Mouse (Mus musculus): ENCODE data around the gene Rnf115. TPM values are rescaled to one million over a fixed set of nuclear protein-coding genes. Genes with fewer than 3 reads are reported as not detected.
"Not testable (repeated sequence)": the region's sequence is repeated elsewhere in the genome, so short reads cannot be mapped to it uniquely, and the experiment has no call there.

Gene Rnf115
- polyA plus RNA-seq (2015; fragmentation: Nextera tagmentation; extraction: Ambion mirVana): 34.0 and 38.4 TPM in 2 replicates

DNA sequence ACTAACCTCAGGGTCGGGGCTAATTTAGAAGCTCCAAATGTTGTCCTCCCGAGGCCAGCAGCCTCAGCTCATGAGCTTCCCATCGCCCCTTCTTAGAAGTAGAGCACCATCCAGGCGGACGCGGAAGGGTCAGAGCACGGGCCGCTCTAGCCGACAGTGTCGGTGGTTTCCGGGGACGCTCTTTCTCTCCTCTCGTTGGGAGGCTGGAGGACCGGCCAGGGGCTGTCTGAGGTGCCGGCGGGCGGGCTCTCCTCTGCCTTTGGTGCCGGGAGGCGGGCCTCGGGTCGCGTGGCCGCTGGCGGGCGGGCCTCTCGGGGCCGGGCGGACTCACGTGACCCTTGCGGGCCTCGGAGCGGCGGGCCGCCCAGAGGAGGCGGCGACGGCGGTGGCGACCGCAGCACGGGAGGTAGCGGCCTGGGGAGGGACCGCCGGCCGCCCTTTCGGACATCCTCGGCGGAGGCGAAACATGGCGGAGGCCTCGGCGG lies at the start of gene Rnf115, which contains the start of gene Polr3c:
Rnf115 (plus strand) TSS at position 322 of the 485 bp plus-strand sequence.
Polr3c (minus strand) TSS at position 286 of the 485 bp plus-strand sequence.
- Histone ChIP-seq H3K36me3 (ENCODE audit: control insufficient read depth, insufficient read depth, low read length) (peaks cover 6% of the 10 kb centered on the region; the same call in 1 of the 2 replicates), H3K9ac (ENCODE audit: low read length) (peak within 1 kb of the TSS; percentile 94), H3K4me2 (ENCODE audit: low read depth, low read length) (peak within 1 kb of the TSS; percentile 74), H3K27ac (ENCODE audit: low read length) (peak within 1 kb of the TSS; percentile 79), H3K9me3 (replicated peaks; ENCODE audit: control insufficient read depth, low read length) (no peaks in the 10 kb centered on the region), H3K27me3 (ENCODE audit: control insufficient read depth, insufficient read depth, low read length) (no peaks in the 10 kb centered on the region), H3K4me3 (replicated peaks; ENCODE audit: low read length) (peak within 1 kb of the TSS; percentile 99), H3K4me1 (ENCODE audit: control insufficient read depth, insufficient read depth, low read length) (peaks cover 20% of the 10 kb centered on the region)
- peak; percentile 99 for ATAC-seq (ENCODE audit: insufficient read depth, low FRiP score)
- WGBS: under 1% methylated on average over 45 of the region's 52 CpGs

DNA sequence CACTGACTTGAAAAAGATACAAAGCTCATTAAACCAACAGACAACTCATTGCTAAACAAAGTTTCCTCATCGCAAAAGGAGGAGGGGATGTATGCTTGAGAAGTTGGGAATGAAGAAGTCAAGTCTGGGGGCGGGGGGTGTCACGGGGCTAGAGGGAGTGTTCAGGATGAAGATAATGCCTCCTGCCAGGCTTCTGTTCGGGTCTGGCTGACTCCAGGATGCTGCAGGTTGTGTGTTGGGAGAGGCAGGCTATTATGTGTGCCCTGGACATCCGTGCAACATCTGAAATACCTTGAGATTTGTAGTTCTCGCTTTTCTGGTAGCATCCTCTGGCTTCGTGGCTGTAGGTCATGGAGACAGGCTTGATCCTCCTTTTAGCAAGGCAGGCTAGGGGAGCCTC lies 49.0 kb upstream of the Rnf115 start:
- Histone ChIP-seq H3K27me3 (ENCODE audit: control insufficient read depth, insufficient read depth, low read length) (no peaks in the 10 kb centered on the region), H3K4me3 (replicated peaks; ENCODE audit: low read length) (no peak overlapping the region), H3K4me2 (ENCODE audit: low read depth, low read length) (no peak overlapping the region), H3K27ac (ENCODE audit: low read length) (peak overlapping the region; percentile 57), H3K4me1 (ENCODE audit: control insufficient read depth, insufficient read depth, low read length) (peaks cover 7% of the 10 kb centered on the region; the same call in 1 of the 2 replicates), H3K36me3 (ENCODE audit: control insufficient read depth, insufficient read depth, low read length) (no peaks in the 10 kb centered on the region), H3K9me3 (replicated peaks; ENCODE audit: control insufficient read depth, low read length) (no peaks in the 10 kb centered on the region), H3K9ac (ENCODE audit: low read length) (no peak overlapping the region)
- ATAC-seq (ENCODE audit: insufficient read depth, low FRiP score): no peak
- WGBS: 67% methylated on average over 7 of the region's 7 CpGs

DNA sequence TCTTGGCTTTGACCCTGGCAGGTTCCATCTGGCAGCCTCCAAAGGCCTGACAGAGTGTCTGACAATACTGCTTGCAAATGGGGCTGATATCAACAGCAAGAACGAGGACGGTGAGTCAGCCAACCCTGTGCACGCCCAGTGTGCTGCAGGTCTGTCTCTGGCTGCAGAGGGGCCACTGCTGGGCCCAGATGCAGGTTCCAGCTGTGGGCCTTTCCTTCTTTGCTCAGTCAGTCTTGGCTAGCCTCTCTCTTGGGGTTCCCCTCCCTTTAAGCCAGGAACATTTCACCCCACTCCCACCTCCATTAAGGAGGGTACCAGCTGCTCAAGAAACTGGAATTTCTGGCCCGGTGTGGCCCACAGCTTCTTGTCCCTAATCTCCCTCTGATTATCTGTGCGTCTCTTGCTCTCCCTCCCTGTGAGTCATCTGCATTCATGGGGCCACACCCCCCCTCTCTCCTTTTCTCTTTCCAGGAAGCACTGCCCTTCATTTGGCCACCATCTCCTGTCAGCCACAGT lies 48.2 kb upstream of the Rnf115 start:
- Histone ChIP-seq H3K27me3 (ENCODE audit: control insufficient read depth, insufficient read depth, low read length) (no peaks in the 10 kb centered on the region), H3K4me3 (replicated peaks; ENCODE audit: low read length) (no peak overlapping the region), H3K9ac (ENCODE audit: low read length) (no peak overlapping the region), H3K4me1 (ENCODE audit: control insufficient read depth, insufficient read depth, low read length) (peaks cover 7% of the 10 kb centered on the region; the same call in 1 of the 2 replicates), H3K36me3 (ENCODE audit: control insufficient read depth, insufficient read depth, low read length) (no peaks in the 10 kb centered on the region), H3K4me2 (ENCODE audit: low read depth, low read length) (peak overlapping the region; percentile 24; the same call in 1 of the 2 replicates), H3K9me3 (replicated peaks; ENCODE audit: control insufficient read depth, low read length) (no peaks in the 10 kb centered on the region), H3K27ac (ENCODE audit: low read length) (peak overlapping the region; percentile 77)
- ATAC-seq (ENCODE audit: insufficient read depth, low FRiP score): peak; percentile 77
- 22% methylated on average over 5 of the region's 5 CpGs for WGBS

DNA sequence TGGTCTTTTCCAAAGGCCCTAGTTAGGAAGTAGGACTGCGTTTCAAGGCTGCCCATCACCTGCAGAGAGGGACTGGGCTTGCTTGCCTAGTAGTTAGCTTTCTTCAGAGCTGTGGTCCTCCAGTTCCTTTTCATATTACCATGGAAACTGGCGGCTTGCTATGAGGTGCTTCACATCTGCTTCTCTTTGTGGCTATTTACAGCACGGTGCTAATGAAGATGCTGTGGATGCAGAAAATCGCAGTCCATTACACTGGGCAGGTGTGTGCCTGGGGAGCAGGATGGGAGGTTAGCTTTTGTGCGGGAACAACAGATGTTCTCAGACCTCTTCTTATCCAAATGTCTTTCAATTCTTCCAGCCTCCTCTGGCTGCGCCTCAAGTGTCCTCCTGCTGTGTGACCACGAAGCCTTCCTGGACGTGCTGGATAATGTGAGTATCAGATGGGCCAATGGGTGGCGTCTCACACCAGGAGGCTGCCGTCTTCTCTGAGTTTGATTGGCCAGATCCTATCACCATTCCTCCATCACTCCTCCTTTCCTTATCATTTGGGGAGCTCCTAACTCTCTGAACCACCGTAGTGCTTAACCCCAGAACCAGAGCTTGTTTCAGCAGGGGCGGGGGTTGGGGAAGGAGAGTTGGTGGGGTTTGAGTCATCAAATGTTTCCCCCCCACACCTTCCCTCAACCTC lies 47.1 kb upstream of the Rnf115 start:
- Histone ChIP-seq H3K4me3 (replicated peaks; ENCODE audit: low read length) (no peak overlapping the region), H3K4me2 (ENCODE audit: low read depth, low read length) (no peak overlapping the region), H3K4me1 (ENCODE audit: control insufficient read depth, insufficient read depth, low read length) (peaks cover 10% of the 10 kb centered on the region; the same call in 1 of the 2 replicates), H3K36me3 (ENCODE audit: control insufficient read depth, insufficient read depth, low read length) (no peaks in the 10 kb centered on the region), H3K27me3 (ENCODE audit: control insufficient read depth, insufficient read depth, low read length) (no peaks in the 10 kb centered on the region), H3K9ac (ENCODE audit: low read length) (no peak overlapping the region), H3K27ac (ENCODE audit: low read length) (peak overlapping the region; percentile 77; the same call in 1 of the 2 replicates), H3K9me3 (replicated peaks; ENCODE audit: control insufficient read depth, low read length) (no peaks in the 10 kb centered on the region)
- ATAC-seq (ENCODE audit: insufficient read depth, low FRiP score): no peak
- WGBS: 33% methylated on average over 12 of the region's 12 CpGs

DNA sequence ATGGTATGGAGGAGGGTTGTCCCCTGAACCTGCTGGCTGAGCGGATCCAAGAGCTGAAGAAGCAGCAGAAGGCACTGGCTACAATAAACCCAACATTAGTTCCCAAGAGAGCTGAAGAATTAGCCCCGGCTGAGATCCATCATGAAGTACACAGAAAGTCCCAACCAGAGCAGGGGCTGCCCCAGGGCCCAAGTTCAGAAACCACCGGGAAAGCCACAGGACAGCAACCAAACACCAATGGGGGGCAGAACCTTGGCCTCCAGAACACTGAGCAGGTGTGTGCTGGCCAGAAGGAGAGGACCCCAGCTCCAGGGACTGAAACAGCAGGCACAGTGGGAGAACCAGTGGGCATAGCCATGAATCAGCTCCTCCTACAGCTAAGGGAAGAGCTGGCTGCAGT lies 44.0 kb upstream of the Rnf115 start:
- H3K4me3 ChIP-seq (replicated peaks; ENCODE audit: low read length): no peak overlapping the region
- no peak overlapping the region for H3K4me2 ChIP-seq (ENCODE audit: low read depth, low read length)
- H3K9me3 ChIP-seq (replicated peaks; ENCODE audit: control insufficient read depth, low read length): no peaks in the 10 kb centered on the region
- 77% methylated on average over 3 of the region's 3 CpGs for WGBS
- H3K27ac ChIP-seq (ENCODE audit: low read length): no peak overlapping the region
- ATAC-seq (ENCODE audit: insufficient read depth, low FRiP score): no peak
- peaks cover 10% of the 10 kb centered on the region; the same call in 1 of the 2 replicates for H3K4me1 ChIP-seq (ENCODE audit: control insufficient read depth, insufficient read depth, low read length)
- no peak overlapping the region for H3K9ac ChIP-seq (ENCODE audit: low read length)
- H3K36me3 ChIP-seq (ENCODE audit: control insufficient read depth, insufficient read depth, low read length): no peaks in the 10 kb centered on the region
- H3K27me3 ChIP-seq (ENCODE audit: control insufficient read depth, insufficient read depth, low read length): no peaks in the 10 kb centered on the region; the same call in 1 of the 2 replicates

DNA sequence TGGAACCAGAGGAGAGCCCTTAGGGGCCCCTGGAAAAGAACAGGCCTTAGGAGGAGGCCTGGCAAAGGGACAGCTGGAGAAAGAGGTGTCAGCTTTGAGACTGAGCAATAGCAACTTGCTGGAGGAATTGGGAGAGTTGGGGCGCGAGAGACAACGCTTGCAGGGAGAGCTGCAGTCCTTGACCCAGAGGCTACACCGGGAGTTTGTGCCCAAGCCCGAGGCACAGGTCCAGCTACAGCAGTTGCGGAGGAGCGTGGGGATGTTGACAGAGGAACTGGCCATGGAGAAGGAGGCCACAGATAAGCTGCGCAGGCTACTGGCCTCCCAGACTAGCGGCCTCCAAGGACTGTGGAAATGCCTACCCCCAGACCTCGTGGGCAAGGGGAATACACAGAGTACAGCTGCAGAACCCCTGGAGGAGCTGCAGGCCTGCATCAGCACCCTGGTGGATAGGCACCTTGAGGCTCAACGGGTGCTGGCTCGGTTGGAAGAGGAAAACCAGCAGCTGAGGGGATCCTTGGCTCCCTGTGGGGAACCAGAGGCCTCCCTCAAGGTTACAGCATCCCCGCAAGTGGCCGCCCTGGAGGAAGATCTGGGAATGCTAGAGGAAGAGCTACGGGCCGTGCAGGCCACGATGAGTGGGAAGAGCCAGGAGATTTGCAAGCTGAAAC lies 43.2 kb upstream of the Rnf115 start:
- no peaks in the 10 kb centered on the region for H3K36me3 ChIP-seq (ENCODE audit: control insufficient read depth, insufficient read depth, low read length)
- WGBS: 47% methylated on average over 17 of the region's 17 CpGs
- no peak for ATAC-seq (ENCODE audit: insufficient read depth, low FRiP score)
- no peak overlapping the region for H3K27ac ChIP-seq (ENCODE audit: low read length)
- H3K27me3 ChIP-seq (ENCODE audit: control insufficient read depth, insufficient read depth, low read length): no peaks in the 10 kb centered on the region; the same call in 1 of the 2 replicates
- H3K9me3 ChIP-seq (replicated peaks; ENCODE audit: control insufficient read depth, low read length): no peaks in the 10 kb centered on the region
- peak overlapping the region; percentile 38 for H3K4me3 ChIP-seq (replicated peaks; ENCODE audit: low read length)
- H3K4me1 ChIP-seq (ENCODE audit: control insufficient read depth, insufficient read depth, low read length): peaks cover 8% of the 10 kb centered on the region; the same call in 1 of the 2 replicates
- H3K9ac ChIP-seq (ENCODE audit: low read length): peak overlapping the region; percentile 65
- peak overlapping the region; percentile 55 for H3K4me2 ChIP-seq (ENCODE audit: low read depth, low read length)

DNA sequence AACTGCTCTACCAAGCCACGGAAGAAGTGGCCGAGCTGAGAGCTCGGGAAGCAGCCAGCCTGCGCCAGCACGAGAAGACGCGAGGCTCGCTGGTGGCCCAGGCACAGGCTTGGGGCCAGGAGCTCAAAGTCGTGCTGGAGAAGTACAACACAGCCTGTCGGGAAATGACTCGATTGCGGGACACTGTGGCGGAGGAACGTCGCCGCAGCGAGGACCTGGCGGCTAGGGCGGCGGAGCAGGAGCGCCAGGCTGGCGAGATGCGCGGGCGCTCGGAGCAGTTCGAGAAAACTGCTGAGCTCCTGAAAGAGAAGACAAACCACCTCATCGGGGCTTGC lies 42.7 kb upstream of the Rnf115 start:
- peak overlapping the region; percentile 55 for H3K4me2 ChIP-seq (ENCODE audit: low read depth, low read length)
- 20% methylated on average over 28 of the region's 28 CpGs for WGBS
- H3K4me1 ChIP-seq (ENCODE audit: control insufficient read depth, insufficient read depth, low read length): peaks cover 7% of the 10 kb centered on the region; the same call in 1 of the 2 replicates
- H3K36me3 ChIP-seq (ENCODE audit: control insufficient read depth, insufficient read depth, low read length): no peaks in the 10 kb centered on the region
- no peak overlapping the region for H3K27ac ChIP-seq (ENCODE audit: low read length)
- no peaks in the 10 kb centered on the region; the same call in 1 of the 2 replicates for H3K27me3 ChIP-seq (ENCODE audit: control insufficient read depth, insufficient read depth, low read length)
- no peak for ATAC-seq (ENCODE audit: insufficient read depth, low FRiP score)
- H3K9me3 ChIP-seq (replicated peaks; ENCODE audit: control insufficient read depth, low read length): no peaks in the 10 kb centered on the region
- H3K4me3 ChIP-seq (replicated peaks; ENCODE audit: low read length): peak overlapping the region; percentile 38
- peak overlapping the region; percentile 65 for H3K9ac ChIP-seq (ENCODE audit: low read length)

DNA sequence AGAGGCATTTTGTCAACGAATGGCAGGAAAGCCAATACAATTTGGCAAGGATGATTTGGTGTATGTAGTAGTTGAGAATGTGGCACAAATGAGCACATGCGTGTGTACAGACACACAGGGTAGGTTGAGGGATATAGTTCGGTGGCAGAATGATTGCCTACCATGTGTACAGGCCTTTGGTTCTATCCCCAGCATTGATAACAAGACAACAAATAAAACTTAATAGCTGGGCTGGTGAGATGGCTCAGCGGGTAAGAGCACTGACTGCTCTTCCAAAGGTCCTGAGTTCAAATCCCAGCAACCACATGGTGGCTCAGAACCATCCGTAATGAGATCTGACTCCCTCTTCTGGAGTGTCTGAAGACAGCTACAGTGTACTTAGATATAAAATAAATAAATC lies 41.4 kb upstream of the Rnf115 start:
- not testable (repeated sequence) for H3K4me1 ChIP-seq (ENCODE audit: control insufficient read depth, insufficient read depth, low read length); H3K27me3 ChIP-seq (ENCODE audit: control insufficient read depth, insufficient read depth, low read length); ATAC-seq (ENCODE audit: insufficient read depth, low FRiP score); H3K9ac ChIP-seq (ENCODE audit: low read length); H3K9me3 ChIP-seq (replicated peaks; ENCODE audit: control insufficient read depth, low read length); H3K27ac ChIP-seq (ENCODE audit: low read length); H3K4me3 ChIP-seq (replicated peaks; ENCODE audit: low read length); H3K36me3 ChIP-seq (ENCODE audit: control insufficient read depth, insufficient read depth, low read length); H3K4me2 ChIP-seq (ENCODE audit: low read depth, low read length)
- 93% methylated on average over 5 of the region's 5 CpGs for WGBS

DNA sequence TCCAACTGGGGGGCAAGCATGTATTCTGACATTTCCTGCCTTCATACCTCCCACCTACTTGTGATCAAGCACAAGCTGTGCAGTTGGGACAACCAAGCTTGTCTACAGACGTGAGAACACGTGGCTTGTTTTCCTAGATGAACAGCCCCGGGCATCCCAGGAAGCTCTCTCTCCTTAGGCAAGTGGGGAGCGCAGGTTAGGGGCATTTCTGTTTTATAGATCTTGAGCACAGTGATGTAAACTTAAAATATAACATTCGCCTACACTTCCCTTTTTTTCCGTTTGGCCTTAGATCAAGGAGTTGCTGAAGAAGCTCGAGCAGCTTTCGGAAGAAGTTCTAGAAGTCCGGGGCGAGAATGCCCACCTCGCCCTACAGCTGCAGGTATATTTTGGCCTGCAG lies 38.6 kb upstream of the Rnf115 start:
- H3K4me3 ChIP-seq (replicated peaks; ENCODE audit: low read length): no peak overlapping the region
- H3K36me3 ChIP-seq (ENCODE audit: control insufficient read depth, insufficient read depth, low read length): no peaks in the 10 kb centered on the region
- ATAC-seq (ENCODE audit: insufficient read depth, low FRiP score): no peak
- H3K27ac ChIP-seq (ENCODE audit: low read length): no peak overlapping the region
- H3K9ac ChIP-seq (ENCODE audit: low read length): no peak overlapping the region
- no peak overlapping the region for H3K4me2 ChIP-seq (ENCODE audit: low read depth, low read length)
- H3K27me3 ChIP-seq (ENCODE audit: control insufficient read depth, insufficient read depth, low read length): no peaks in the 10 kb centered on the region; the same call in 1 of the 2 replicates
- WGBS: 74% methylated on average over 11 of the region's 11 CpGs
- H3K9me3 ChIP-seq (replicated peaks; ENCODE audit: control insufficient read depth, low read length): no peaks in the 10 kb centered on the region
- peaks cover 7% of the 10 kb centered on the region for H3K4me1 ChIP-seq (ENCODE audit: control insufficient read depth, insufficient read depth, low read length)

Measured in stomach, embryonic 16.5 days (tissue).